In the genomic region with DNA sequence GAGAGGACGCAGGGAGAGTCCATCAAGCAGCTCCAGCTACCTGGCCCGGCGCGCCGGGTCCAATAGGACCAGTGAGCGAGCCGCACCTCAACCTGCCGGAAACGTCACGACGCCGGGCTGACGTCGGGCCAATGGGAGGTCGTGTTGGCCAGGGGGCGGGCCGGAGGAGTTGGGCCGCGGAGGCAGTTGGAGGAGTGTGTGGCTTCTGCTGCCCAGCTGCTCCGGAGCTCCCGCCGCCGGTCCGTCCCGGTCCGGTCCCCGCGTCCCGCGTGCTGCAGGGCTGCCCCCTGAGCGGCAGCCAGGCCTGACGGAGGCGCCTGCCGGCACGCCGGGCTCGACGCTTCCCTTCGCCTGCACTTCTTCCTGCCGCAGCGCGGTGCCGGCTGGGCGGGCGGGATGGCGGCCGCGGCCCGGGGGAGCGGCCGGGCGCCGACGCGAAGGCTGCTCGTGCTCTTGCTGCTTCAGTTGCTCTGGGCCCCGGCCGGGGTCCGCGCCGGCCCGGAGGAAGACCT, we compare ENCODE assay signal across 8 mouse cellular contexts. TPM values are rescaled to one million over a fixed set of nuclear protein-coding genes. Genes with fewer than 3 reads are reported as not detected.
DNase-seq lines count a peak whose midpoint lies in the region; ATAC-seq and TF ChIP-seq lines count a peak whose summit lies in the region.

A gene (plus strand): TSS at position 131 of the 512 bp plus-strand sequence.

- peak within 1 kb of the TSS; percentile 71 for H3K4me2 ChIP-seq in lung, postnatal 0 days (replicated peaks; ENCODE audit: low read depth, low read length)

- peak; percentile 71 for DNase-seq in MEL-GATA-1-ER (ENCODE audit: extremely low read depth, low read depth)
- peak; percentile 94 for DNase-seq in cerebellum, adult 8-10 months
- DNase-seq in hindbrain, embryonic 10.5 days (ENCODE audit: low spot score), result peak; percentile 93
- peak; percentile 94 for DNase-seq in layer of hippocampus, adult 9-11 months
- peak; percentile 97 for DNase-seq in lung, postnatal 0 days (ENCODE audit: low spot score)
- peak; percentile 91 for DNase-seq in ovary, postnatal 14 days (ENCODE audit: low spot score)
- peak; percentile 92 for DNase-seq in thymus, postnatal 14 days

- H3K9me3 ChIP-seq in hindbrain, embryonic 10.5 days, result no peaks in the 10 kb centered on the region
- H3K9me3 ChIP-seq in lung, postnatal 0 days (ENCODE audit: low read length), result no peaks in the 10 kb centered on the region

- H3K36me3 ChIP-seq in hindbrain, embryonic 10.5 days, result peaks cover 19% of the 10 kb centered on the region
- H3K36me3 ChIP-seq in lung, postnatal 0 days (ENCODE audit: insufficient read depth, low read length), result no peaks in the 10 kb centered on the region

- peaks cover 8% of the 10 kb centered on the region; the same call in 1 of the 2 replicates for H3K27me3 ChIP-seq in hindbrain, embryonic 10.5 days (ENCODE audit: insufficient read depth, poor library complexity, severe bottlenecking)
- H3K27me3 ChIP-seq in lung, postnatal 0 days (replicated peaks; ENCODE audit: insufficient read depth, low read length), result no peaks in the 10 kb centered on the region

- peak within 1 kb of the TSS; percentile 98 for H3K27ac ChIP-seq in hindbrain, embryonic 10.5 days
- peak within 1 kb of the TSS; percentile 94 for H3K27ac ChIP-seq in lung, postnatal 0 days (ENCODE audit: low read length)

- H3K9ac ChIP-seq in lung, postnatal 0 days (replicated peaks; ENCODE audit: low read depth), result peak within 1 kb of the TSS; percentile 60

- TF ChIP-seq CTCF in lung, postnatal 0 days (IDR thresholded peaks at IDR 0.05), result 0 out of 2 replicates have a peak, but pooled peaks have one; percentile 2

- peaks cover 27% of the 10 kb centered on the region for H3K4me1 ChIP-seq in hindbrain, embryonic 10.5 days (replicated peaks)
- peaks cover 11% of the 10 kb centered on the region for H3K4me1 ChIP-seq in lung, postnatal 0 days (ENCODE audit: insufficient read depth, low read depth, low read length)

- H3K4me3 ChIP-seq in hindbrain, embryonic 10.5 days, result peak within 1 kb of the TSS; percentile 88
- peak within 1 kb of the TSS; percentile 61 for H3K4me3 ChIP-seq in lung, postnatal 0 days (ENCODE audit: low read depth, low read length)

- peak; percentile 98 for ATAC-seq in frontal cortex, adult (ENCODE audit: low TSS enrichment)
- peak; percentile 97 for ATAC-seq in lung, postnatal 0 days

- no peak for TF ChIP-seq EP300 in lung, postnatal 0 days (IDR thresholded peaks at IDR 0.05)

- under 1% methylated on average over 62 of the region's 62 CpGs for WGBS in hindbrain, embryonic 10.5 days
- WGBS in lung, postnatal 0 days, result under 1% methylated on average over 36 of the region's 62 CpGs

RNA-seq across cellular contexts. Expression of the gene that starts here (rescaled TPM):
- polyA plus RNA-seq in hindbrain, embryonic 10.5 days (2016; fragmentation: Nextera tagmentation; extraction: Ambion mirVana), result 69.9 and 76.2 TPM in 2 replicates
- polyA plus RNA-seq in lung, postnatal 0 days (2015; fragmentation: Nextera tagmentation; extraction: Ambion mirVana), result 107 and 112 TPM in 2 replicates

Comparison
In these comparisons a context has a peak if more than half of its experiments do, and no peak if none do; other contexts are left out.
1. Peak in every context shown above with its lines: DNase-seq, ATAC-seq, H3K4me3 ChIP-seq and H3K27ac ChIP-seq.